Mouse (Mus musculus): ENCODE results near the gene Pramel4. TPM values are rescaled to one million over a fixed set of nuclear protein-coding genes. Genes with fewer than 3 reads are reported as not detected.
"Not testable (repeated sequence)": the region's sequence is repeated elsewhere in the genome, so short reads cannot be mapped to it uniquely, and the experiment has no call there.

Pramel4 gene
- polyA plus RNA-seq (2014; fragmentation: Nextera tagmentation; extraction: Ambion mirVana) = not detected in 2 replicates

GRCm38 (mm10) chr4:144058826-144059225 is at the start of gene Pramel4:
Gene Pramel4, plus strand, starts transcription at chr4:144059126.
- not testable (repeated sequence) for H3K36me3 ChIP-seq (ENCODE audit: control insufficient read depth, insufficient read depth, low read length); H3K9ac ChIP-seq (replicated peaks; ENCODE audit: low read depth, low read length); H3K9me3 ChIP-seq (ENCODE audit: control insufficient read depth, low read depth, low read length); ATAC-seq (ENCODE audit: insufficient number of reproducible peaks, insufficient read depth, low FRiP score, low read depth); H3K4me3 ChIP-seq (ENCODE audit: low read depth, low read length); H3K4me2 ChIP-seq (replicated peaks; ENCODE audit: low read depth, low read length); H3K27me3 ChIP-seq (ENCODE audit: control insufficient read depth, insufficient read depth, low read length); H3K27ac ChIP-seq (ENCODE audit: low read length); H3K4me1 ChIP-seq (ENCODE audit: control insufficient read depth, insufficient read depth, low read length)
- 86% methylated on average over 3 of the region's 3 CpGs for WGBS

GRCm38 (mm10) chr4:144106174-144106573 is 47.2 kb downstream of the Pramel4 start, which contains the start of gene Gm13102:
Gene Gm13102, plus strand, starts transcription at chr4:144106474.
- H3K4me3 ChIP-seq (ENCODE audit: low read depth, low read length); ATAC-seq (ENCODE audit: insufficient number of reproducible peaks, insufficient read depth, low FRiP score, low read depth); H3K9ac ChIP-seq (replicated peaks; ENCODE audit: low read depth, low read length); H3K36me3 ChIP-seq (ENCODE audit: control insufficient read depth, insufficient read depth, low read length); H3K4me2 ChIP-seq (replicated peaks; ENCODE audit: low read depth, low read length); H3K27me3 ChIP-seq (ENCODE audit: control insufficient read depth, insufficient read depth, low read length); H3K4me1 ChIP-seq (ENCODE audit: control insufficient read depth, insufficient read depth, low read length); H3K27ac ChIP-seq (ENCODE audit: low read length); H3K9me3 ChIP-seq (ENCODE audit: control insufficient read depth, low read depth, low read length): not testable (repeated sequence)
- WGBS = no CpG with 5 or more reads among the region's 2 CpGs

Other genes starting within 250 kb of the Pramel4 start
- not detected in 2 replicates for gene Gm13084, start 243.0 kb upstream of the Pramel4 start, polyA plus RNA-seq (2014; fragmentation: Nextera tagmentation; extraction: Ambion mirVana)
- not detected in 2 replicates for gene Gm13103, start 212.6 kb upstream of the Pramel4 start, polyA plus RNA-seq (2014; fragmentation: Nextera tagmentation; extraction: Ambion mirVana)
- gene Pramef6, start 158.7 kb upstream of the Pramel4 start, polyA plus RNA-seq (2014; fragmentation: Nextera tagmentation; extraction: Ambion mirVana) = not detected in 2 replicates
- not detected in 2 replicates for gene Pramef25, start 108.1 kb upstream of the Pramel4 start, polyA plus RNA-seq (2014; fragmentation: Nextera tagmentation; extraction: Ambion mirVana)
- not detected in 2 replicates for gene Gm13101, start 92.2 kb upstream of the Pramel4 start, polyA plus RNA-seq (2014; fragmentation: Nextera tagmentation; extraction: Ambion mirVana)
- not detected in 2 replicates for gene Pramef17, start 64.8 kb upstream of the Pramel4 start, polyA plus RNA-seq (2014; fragmentation: Nextera tagmentation; extraction: Ambion mirVana)
- gene Gm13102, start 47.3 kb downstream of the Pramel4 start, polyA plus RNA-seq (2014; fragmentation: Nextera tagmentation; extraction: Ambion mirVana) = not detected in 2 replicates
- gene Oog3, start 103.5 kb downstream of the Pramel4 start, polyA plus RNA-seq (2014; fragmentation: Nextera tagmentation; extraction: Ambion mirVana) = not detected in 2 replicates
- not detected in 2 replicates for gene Oog2, start 131.6 kb downstream of the Pramel4 start, polyA plus RNA-seq (2014; fragmentation: Nextera tagmentation; extraction: Ambion mirVana)
- not detected in 2 replicates for gene C87977, start 154.2 kb downstream of the Pramel4 start, polyA plus RNA-seq (2014; fragmentation: Nextera tagmentation; extraction: Ambion mirVana)
- not detected in 2 replicates for gene Pramel5, start 221.4 kb downstream of the Pramel4 start, polyA plus RNA-seq (2014; fragmentation: Nextera tagmentation; extraction: Ambion mirVana)